Mouse (Mus musculus) mouse trophoblast stem cell (cell line): Measurements from ENCODE around the gene Dlg1.

Experiments used
- in situ Hi-C, 2 experiments: fragments of 300-500 bp; cut with MseI, MboI; formaldehyde crosslinking; loops; 2 replicates in 1 of 2; 3 replicates in 1 of 2; pipeline ENCODE4 v1.15.1; 2025

The Dlg1 gene

GRCm38 (mm10) chr16:31844246-31844645, 181.0 kb downstream of the Dlg1 start:
- in situ Hi-C loops: no loop called here

GRCm38 (mm10) chr16:31846763-31847162, 183.5 kb downstream of the Dlg1 start:
- in situ Hi-C loops: no loop called here

GRCm38 (mm10) chr16:31863920-31864319, 200.7 kb downstream of the Dlg1 start:
- in situ Hi-C loops: no loop called here

- in situ Hi-C loops: no loop called here
These were observed 202.0 kb downstream of the Dlg1 start for GRCm38 (mm10) chr16:31865242-31865641.

- in situ Hi-C loops: no loop called here
These were observed 203.7 kb downstream of the Dlg1 start for GRCm38 (mm10) chr16:31866911-31867310.

GRCm38 (mm10) chr16:31867736-31868135, 204.5 kb downstream of the Dlg1 start:
- in situ Hi-C loops: no loop called here

GRCm38 (mm10) chr16:31873721-31874120, 210.5 kb downstream of the Dlg1 start:
- in situ Hi-C loops: no loop called here

- in situ Hi-C loops: loop anchor here (5.0 kb wide), 1 partner anchor 42 kb away; no protein-coding TSS in a partner anchor
These were observed 212.1 kb downstream of the Dlg1 start for GRCm38 (mm10) chr16:31875391-31875790.

- in situ Hi-C loops: loop anchor here (5.0 kb wide), 1 partner anchor 41 kb away; no protein-coding TSS in a partner anchor
These were observed 213.1 kb downstream of the Dlg1 start for GRCm38 (mm10) chr16:31876386-31876785.

GRCm38 (mm10) chr16:31878052-31878451, 214.8 kb downstream of the Dlg1 start:
- in situ Hi-C loops: loop anchor here (5.0 kb wide), 1 partner anchor 39 kb away; no protein-coding TSS in a partner anchor

- in situ Hi-C loops: loop anchor here (5.0 kb wide), 1 partner anchor 39 kb away; no protein-coding TSS in a partner anchor
These were observed 215.5 kb downstream of the Dlg1 start, which contains the start of gene Meltf for GRCm38 (mm10) chr16:31878573-31879257. Gene Meltf, plus strand, starts transcription at chr16:31878810.

GRCm38 (mm10) chr16:31880146-31880840, 217.1 kb downstream of the Dlg1 start:
- in situ Hi-C loops: no loop called here

- in situ Hi-C loops: no loop called here
These were observed 219.2 kb downstream of the Dlg1 start for GRCm38 (mm10) chr16:31882381-31882908.

- in situ Hi-C loops: no loop called here
These were observed 220.1 kb downstream of the Dlg1 start for GRCm38 (mm10) chr16:31883302-31883701.

GRCm38 (mm10) chr16:31883902-31884301, 220.7 kb downstream of the Dlg1 start:
- in situ Hi-C loops: no loop called here

- in situ Hi-C loops: no loop called here
These were observed 227.7 kb downstream of the Dlg1 start for GRCm38 (mm10) chr16:31890907-31891306.

GRCm38 (mm10) chr16:31893396-31894141, 230.3 kb downstream of the Dlg1 start:
- in situ Hi-C loops: no loop called here

GRCm38 (mm10) chr16:31896971-31897774, 233.9 kb downstream of the Dlg1 start:
- in situ Hi-C loops: no loop called here

- in situ Hi-C loops: no loop called here
These were observed 235.5 kb downstream of the Dlg1 start for GRCm38 (mm10) chr16:31898546-31899326.

GRCm38 (mm10) chr16:31901886-31902285, 238.6 kb downstream of the Dlg1 start:
- in situ Hi-C loops: no loop called here
